Mouse (Mus musculus) lung, postnatal 25 days (tissue): ENCODE measurements at regions not wholly inside any gene's neighbourhood (a gene's known extent, or its start where the extent isn't known, plus 50 kb on each side); places are given as distances from the start of the nearest gene placed in this dataset.

Source experiments
- DNase-seq: peaks from one replicate; pipeline ENCODE4 v3.0.0; 2022; ENCODE audit warnings: low spot score

- DNase-seq, result no peak
Observed at GRCm38 (mm10) chr10:38147421-38147820, 674.2 kb downstream of the Rfpl4b start.

DNA sequence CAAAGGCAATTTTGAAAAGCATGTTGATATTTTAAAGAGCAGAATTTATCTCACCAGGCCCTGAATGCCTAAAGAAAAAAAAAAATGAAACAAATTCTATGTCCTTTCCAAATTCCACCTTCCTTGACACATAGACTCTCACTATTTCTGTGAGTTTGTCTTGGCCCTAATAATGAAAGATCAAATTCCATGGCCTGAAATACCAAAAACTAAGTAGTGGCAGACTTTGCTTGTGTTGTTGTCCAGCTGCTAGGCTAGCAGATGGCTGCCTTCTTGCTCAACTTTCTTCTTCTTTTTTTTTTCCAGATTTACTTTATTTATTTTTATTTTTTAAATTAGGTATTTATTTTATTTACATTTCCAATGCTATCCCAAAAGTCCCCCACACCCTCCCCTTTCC lies 682.4 kb downstream of the Rfpl4b start:
- DNase-seq, result peak; percentile 7

DNA sequence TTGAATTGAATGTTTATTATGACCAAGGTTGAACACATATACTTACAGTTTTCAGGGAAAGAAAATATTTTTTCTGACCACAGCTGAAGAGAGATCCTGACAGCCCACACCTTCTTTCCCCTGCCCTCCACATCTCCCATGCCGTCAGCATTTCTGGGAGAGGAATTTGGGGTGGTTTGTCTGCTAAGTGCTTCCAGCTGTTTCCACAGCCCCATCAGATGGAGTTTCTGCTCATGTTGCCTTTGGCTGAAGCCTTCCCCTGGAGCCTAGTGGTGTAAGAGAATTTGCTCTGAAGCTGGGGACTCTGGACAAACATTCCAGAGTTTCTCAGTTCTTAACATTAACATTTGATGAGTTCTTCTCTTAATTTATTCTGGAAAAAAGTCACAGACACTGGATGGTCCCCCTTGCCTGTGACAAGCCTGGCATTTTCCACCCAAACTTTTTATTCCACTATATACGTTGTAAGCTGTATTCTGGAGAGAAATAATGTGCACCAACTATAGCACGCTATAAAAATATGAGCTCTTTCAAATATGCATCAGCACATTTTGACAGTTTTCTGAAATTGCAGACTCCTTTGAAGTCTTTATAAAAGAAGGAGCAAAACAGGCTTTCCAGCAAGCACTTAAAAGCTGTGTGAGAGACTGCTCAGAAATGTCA lies 699.5 kb downstream of the Rfpl4b start:
- peak; percentile 50 for DNase-seq

- no peak for DNase-seq
Observed at GRCm38 (mm10) chr10:38118601-38119000, 703.0 kb downstream of the Rfpl4b start.

- peak; percentile 3 for DNase-seq
Observed at GRCm38 (mm10) chr10:38116516-38116915, 705.1 kb downstream of the Rfpl4b start.

- no peak for DNase-seq
Observed at GRCm38 (mm10) chr10:38114194-38114593, 707.4 kb downstream of the Rfpl4b start.

GRCm38 (mm10) chr10:38108591-38108990 lies 713.0 kb downstream of the Rfpl4b start:
- DNase-seq, result no peak

DNA sequence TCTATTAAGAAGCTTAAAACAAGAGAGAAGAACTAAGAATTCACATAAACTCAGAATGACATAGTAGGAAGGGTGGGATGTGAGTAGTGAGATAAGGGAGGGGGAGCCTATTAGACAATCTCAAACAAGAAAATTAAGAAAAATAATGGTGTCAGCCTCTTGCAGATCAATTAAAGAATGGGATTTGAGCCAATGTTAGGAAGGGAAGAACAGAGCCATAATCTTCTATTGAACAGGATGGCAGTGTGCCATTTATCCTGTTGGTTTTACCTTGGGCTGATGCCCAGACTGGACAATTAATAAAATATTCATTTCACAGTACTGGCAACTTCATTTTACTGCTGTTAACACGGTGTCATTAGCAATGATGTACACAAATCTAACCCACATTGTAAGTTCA lies 718.0 kb downstream of the Rfpl4b start:
- no peak for DNase-seq

DNA sequence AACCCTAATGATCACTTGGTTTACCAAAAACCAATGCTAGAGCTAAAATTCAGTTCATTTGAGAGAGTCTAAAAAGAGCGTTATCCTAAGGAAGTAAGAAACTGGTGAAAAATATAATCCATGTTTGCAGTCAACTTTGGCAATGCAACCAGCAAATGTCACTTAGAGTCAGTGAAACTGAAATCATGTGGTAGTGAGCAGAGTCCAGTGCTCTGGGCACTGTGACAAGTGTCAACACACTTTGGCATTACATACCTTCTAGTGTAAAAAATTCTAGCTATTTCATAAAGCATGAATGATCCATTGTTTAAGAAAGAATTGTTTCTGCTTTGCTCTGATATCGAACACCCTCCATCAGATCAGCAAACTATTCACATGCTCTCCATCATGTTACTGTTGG lies 743.1 kb downstream of the Rfpl4b start:
- DNase-seq, result no peak

DNA sequence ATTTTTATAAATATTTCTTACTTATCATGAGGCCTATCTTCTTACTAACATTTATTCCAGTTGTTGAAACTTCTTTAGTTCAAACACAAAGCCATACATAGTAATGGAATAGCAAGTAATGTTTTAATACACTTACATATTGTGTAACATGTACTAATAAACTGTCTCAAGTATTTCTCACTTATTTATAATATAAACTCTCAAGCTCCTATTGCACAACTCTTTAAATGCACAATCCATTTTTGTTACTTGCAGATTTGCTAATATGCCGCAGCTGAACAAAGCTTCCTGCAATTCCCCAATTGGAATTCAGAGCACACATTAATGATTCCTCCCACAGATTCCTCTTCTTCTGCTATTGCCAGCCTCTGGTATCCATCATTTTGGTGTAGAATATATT lies 749.2 kb downstream of the Rfpl4b start:
- DNase-seq, result no peak

DNA sequence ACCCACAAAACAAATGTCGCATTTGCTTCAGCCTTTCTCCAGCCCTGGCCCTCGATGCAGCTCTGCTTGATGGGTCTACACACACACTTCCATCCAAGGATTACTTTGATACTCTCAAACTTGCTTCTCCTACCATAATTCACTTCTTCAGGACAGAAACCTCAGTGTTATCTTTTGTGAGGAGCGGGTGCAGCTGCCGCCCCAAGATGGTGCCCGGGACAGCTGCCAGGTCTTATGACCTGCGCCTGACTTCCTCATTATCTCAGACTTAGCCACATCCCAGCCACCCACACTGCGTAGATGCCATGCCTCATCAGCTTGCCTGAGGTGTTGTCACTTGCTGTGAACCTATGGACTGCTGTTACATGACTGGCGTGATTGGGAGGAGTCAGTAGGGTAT lies 762.5 kb downstream of the Rfpl4b start:
- DNase-seq, result no peak

DNA sequence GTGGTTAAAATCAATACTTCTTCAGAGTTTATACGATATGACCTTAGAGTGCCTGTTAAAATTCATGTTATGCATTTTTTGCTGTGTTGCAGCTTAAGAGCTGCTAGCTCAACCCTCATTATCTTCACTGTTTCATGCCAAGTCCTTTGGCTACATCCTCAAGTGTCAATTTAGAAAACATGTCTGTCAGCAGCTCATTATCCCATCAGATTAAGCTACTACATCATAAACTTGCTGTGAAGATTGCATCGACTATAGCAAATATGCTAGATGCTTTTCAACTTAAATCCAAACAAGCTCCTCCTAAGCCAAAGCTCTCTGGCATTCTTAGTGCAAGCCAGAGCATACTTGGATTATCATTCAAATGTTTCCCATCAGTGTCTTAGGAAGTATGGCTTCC lies 811.1 kb downstream of the Rfpl4b start:
- no peak for DNase-seq

DNA sequence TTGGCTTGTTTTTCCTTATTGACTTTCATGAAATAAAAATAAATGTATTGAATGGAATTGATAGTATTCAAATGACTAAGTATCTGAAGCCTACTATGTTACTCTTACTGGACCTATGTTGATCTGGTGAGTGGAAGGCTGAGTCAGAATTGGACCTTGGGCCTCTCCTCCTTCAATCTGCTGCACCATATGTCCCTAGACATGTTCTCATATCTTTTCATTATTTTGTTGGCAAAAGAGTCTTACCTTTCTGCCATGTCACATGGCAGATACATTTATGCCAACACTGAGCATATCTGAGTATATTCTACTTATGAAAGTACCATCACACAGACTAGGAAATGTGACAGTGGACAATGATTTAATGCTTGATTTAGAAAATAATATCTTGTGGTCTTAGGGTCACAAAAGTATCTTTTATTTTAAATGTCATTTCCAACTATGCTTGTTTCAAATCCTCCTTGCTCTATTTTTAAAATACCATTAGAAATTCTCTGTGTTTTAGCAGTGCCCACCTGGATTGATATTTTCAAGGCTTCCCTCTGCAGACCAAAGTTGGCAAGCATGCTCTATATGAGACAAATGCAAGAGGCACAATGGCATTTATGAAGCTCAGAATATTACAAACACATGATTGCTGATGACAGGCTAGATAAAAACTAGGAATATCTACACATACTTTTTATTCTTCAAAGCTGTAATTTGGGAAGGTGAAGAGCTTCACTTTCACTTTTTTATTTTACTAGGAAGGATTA lies 825.7 kb downstream of the Rfpl4b start:
- no peak for DNase-seq

- no peak for DNase-seq
Observed at GRCm38 (mm10) chr10:37988297-37989263, 833.0 kb downstream of the Rfpl4b start.

- no peak for DNase-seq
Observed at GRCm38 (mm10) chr10:37978899-37979539, 840.3 kb upstream of the Marcks start.

DNA sequence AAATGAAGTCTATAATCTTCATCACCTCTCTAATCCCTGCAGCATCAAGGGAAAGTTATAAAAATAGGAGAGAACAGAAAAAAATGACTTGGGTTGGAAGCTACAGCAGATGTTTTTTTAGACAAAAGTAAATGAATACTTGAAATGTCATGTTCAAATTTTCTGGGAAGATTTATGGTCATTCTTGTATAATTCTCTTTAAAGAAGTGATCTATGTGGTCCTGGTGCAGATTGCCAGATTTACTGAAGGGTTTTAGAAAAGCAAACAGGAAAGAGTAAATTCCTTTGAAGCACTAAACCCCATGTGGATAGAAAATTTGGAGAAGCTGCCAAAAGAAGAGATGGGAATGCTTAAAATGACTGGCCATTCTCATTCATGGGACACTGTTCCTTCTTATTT lies 821.3 kb upstream of the Marcks start:
- no peak for DNase-seq

DNA sequence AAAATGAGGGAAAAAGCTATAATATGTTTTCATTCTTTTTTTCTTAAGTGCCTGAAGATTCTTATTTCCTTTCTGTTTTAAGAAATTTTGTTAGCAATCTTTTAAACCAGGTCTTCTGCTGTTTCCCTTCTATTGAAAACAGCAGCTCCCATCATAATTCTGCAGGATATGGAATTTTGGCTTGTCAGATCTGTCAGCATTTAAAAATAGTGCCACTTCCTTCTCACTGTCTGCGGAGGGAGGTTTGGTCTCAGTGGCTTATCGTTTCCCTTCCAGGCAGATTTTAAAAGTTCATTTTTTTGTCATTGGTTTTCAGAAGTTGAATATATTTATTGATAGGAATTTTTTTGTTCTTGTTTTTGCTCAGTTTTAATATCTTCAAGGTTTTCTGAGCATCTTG lies 776.1 kb upstream of the Marcks start:
- DNase-seq, result no peak

DNA sequence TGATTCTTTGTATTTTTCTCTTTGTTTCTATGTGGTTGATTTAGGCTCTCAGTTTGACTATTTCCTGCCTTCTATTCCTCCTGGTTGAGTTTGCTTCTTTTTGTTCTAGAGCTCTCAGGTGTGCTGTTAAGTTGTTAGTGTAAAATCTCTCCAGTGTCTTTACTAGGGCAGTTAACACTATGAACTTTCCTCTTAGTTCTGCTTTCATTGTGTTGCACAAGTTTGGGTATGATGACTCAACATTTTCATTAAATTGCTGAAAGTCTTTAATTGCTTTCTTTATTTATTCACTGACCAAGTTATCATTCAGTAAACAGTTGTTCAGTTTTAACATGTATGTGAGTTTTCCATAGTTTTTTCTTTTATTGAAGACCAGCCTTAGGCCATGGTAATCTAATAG lies 772.9 kb upstream of the Marcks start:
- DNase-seq, result no peak

GRCm38 (mm10) chr10:37908276-37908675 lies 769.6 kb upstream of the Marcks start:
- DNase-seq, result no peak

GRCm38 (mm10) chr10:37907731-37908130 lies 769.0 kb upstream of the Marcks start:
- DNase-seq, result no peak

- DNase-seq, result peak; percentile 34
Observed at GRCm38 (mm10) chr10:37887961-37888360, 749.2 kb upstream of the Marcks start.

DNA sequence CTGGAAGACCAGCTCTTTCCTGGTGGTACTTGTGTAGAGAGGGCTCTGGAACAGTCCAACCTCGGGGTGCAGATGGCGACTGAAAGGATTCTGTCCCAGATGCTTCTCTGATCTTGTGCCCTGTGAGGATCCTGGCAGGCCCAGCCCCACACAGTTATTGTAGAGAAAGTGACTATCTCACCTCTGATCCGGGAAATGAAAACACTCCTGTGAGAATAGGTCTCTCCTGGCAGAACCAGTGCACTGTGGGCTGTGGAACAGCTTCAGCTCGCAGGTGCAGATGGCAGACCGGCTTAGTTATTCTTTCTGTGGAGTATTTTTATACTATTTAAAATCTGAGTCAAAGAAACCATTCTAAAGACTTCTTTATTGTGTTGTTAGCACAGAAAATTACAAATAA lies 742.1 kb upstream of the Marcks start:
- no peak for DNase-seq
